Mouse (Mus musculus) fat pad, adult 2 months (tissue): ENCODE results near the gene Sik1.

Experiments used
- DNase-seq: peaks from one replicate; pipeline ENCODE4 v3.0.0-alpha.2; 2011; ENCODE audit warnings: low read depth, low spot score; ENCODE audit errors: extremely low read depth

Sik1 gene

GRCm38 (mm10) chr17:31833752-31834151 is 21.9 kb downstream of the Sik1 start:
- DNase-seq: no peak

DNA sequence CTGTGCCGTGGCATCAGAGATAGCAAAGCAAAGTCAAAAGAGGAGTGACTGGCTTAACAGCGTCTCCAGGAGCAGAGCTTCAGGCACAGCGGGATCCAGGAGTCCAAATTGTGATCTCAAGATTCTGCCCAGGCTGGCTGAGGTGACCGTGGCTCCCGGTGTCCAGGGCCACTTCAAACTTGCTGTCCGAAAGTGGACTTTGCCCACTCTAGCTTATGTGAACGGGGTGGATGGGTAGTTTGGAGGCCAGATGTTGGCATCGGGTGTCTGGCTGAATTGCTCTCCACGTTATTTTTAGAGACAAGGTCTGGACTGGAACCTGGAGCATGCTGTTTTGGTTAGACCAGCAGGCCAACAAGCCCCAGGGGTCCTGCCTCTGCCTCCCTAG is 23.0 kb downstream of the Sik1 start:
- no peak for DNase-seq

DNA sequence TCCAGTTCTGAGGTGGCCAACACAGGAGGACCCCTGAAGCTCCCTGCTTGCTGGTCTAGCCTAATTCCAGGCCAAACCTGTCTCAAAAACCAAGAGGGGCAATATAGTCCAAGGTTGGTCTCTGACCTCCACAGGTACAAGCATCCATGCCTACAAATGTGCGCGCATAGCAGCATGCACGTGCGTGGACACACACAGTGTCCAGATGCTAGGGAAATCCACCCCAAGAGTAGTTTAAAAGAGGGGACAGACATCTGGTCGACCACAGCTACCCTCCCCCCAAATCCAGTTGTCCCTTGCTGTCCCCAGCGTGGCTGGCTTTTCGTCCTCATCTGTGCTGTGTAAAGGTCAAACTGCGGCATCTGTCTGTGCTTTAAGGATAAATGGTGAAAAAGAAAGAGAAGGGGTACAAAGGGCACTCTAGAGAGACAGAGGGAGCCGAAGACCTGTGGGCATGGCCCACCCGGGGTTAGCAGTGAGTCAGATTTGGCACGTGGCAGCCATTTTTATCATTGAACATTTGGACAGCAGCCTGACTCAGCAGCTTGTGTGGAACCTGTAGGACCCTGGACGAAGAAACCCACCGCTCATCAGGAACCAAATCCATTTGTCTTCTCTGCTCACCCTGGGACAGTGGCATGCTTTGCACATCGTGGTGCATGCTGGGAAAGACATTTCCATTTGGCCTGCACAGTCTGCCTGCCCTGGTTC is 23.6 kb downstream of the Sik1 start:
- DNase-seq: no peak

GRCm38 (mm10) chr17:31831097-31831865 is 24.3 kb downstream of the Sik1 start:
- DNase-seq: no peak

- no peak for DNase-seq
Observed at GRCm38 (mm10) chr17:31830506-31831075, 25.0 kb downstream of the Sik1 start.

DNA sequence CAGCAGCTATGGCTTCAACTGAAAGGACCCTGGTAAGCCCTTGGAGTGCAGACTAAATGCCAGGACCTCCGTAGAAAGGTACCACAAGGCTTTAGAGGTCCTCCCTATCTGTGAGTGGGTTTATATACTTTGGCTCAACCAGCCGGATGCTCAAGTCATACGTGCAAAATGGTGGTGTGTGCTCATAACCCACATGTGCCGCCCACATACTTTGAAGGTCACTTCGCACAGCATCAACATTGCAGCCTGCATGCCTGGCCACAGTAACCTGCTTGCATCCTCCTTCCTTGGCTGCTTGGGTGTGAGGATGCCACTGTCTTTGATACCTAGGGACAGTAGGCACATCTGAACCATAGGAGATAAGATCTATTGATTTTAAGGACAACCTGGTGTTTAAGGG is 26.7 kb downstream of the Sik1 start:
- DNase-seq: no peak

GRCm38 (mm10) chr17:31828118-31828517 is 27.5 kb downstream of the Sik1 start:
- DNase-seq: no peak

DNA sequence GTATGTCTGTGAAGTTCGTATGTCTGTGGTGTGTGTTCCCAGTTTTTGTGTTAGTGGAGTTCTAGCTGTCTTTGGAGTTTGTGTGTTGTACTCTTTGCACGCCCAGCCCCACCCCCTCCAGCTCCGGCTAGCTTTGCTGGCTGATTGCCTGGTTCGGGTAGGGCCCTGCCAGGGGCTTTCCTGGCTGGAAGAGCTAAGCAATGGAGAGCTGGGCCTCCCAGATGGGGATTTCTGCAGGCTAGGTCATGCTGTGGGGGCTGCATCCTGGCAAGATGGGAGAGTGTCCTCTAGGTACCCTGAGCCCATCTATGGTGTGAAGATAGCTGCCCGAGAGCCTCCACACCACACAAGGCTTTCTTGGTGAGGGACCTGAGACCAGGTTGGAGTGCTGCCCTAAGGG is 28.4 kb downstream of the Sik1 start:
- DNase-seq: no peak

GRCm38 (mm10) chr17:31826669-31827068 is 28.9 kb downstream of the Sik1 start:
- DNase-seq: no peak

GRCm38 (mm10) chr17:31825678-31826077 is 29.9 kb downstream of the Sik1 start:
- DNase-seq: no peak

- DNase-seq: no peak
Observed at GRCm38 (mm10) chr17:31824812-31825211, 30.8 kb downstream of the Sik1 start.

GRCm38 (mm10) chr17:31821136-31821933 is 34.3 kb downstream of the Sik1 start:
- DNase-seq: no peak

- no peak for DNase-seq
Observed at GRCm38 (mm10) chr17:31820099-31820846, 35.3 kb downstream of the Sik1 start.

GRCm38 (mm10) chr17:31819372-31819771 is 36.2 kb downstream of the Sik1 start:
- no peak for DNase-seq

DNA sequence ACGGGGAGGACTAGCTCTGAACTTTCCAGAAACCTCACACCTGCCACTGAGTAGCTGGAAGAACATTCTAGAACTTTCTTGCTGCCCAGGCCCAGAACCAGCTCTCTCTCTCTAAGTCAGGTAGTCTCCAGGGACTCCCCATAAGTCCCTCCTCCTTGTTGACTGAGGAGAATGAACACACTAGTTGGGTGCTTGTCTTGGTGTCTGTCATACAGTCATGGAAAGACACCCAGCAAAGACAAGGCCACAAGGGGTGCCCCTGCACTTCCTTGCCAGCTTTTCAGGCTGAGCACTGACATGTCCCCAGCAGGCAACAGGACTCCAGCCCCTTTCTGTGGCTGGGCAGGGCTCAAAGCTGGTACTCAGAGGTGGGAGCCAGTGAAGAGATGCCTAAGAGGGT is 37.8 kb downstream of the Sik1 start:
- no peak for DNase-seq

GRCm38 (mm10) chr17:31817203-31817602 is 38.4 kb downstream of the Sik1 start:
- DNase-seq: no peak

GRCm38 (mm10) chr17:31814848-31815247 is 40.8 kb downstream of the Sik1 start:
- DNase-seq: no peak

DNA sequence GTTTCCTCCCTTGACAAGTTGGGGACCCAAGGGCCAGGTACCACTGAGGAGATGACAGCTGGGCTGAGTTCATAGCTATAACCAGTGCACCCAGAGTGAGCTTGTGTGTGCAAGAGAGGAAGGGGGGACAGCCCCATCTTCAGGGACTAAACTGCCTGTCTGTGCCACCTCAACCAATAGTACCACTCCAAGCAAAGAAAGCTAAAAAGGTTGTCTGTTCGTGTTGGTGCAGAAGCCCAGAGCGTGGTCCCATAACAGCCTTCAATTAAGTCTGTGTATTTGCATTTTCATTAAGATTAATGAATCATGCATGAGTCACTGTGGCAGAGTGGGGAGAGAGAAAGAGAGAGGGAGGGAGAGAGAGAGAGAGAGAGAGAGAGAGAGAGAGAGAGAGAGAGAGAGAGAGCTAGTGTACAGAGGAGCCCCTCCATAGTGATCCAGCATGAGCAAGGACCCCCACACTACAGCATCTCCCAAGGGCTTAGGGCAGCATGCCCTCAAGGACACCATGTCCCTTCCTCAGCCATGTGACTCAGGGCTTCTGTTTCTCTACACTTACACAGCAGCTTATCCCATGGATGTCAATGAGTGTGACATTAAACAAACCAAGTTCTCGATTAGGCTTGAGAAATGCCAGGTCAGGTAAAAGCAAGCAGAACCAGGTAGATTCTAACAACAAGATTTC is 41.5 kb downstream of the Sik1 start:
- DNase-seq: no peak

GRCm38 (mm10) chr17:31811333-31811732 is 44.3 kb downstream of the Sik1 start:
- DNase-seq: no peak

DNA sequence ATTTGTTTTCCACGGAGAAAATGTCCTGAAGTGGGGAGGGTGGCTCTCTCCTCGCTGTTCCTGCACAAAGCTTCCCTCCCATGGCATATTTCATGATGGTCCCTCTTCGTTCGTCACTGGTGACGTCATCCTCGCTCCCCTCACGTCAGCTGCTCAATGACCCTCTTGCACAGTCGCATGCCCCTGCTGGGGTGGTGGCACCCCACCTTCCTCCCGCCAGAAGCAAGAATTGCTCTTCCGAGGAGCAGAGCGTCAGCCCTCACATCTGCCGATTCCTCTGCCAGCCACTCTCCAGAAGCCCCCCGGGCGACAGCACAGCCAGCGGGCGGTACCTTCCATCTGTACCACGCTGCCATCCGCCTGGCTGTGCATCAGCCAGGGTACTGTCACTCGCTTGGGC is 45.7 kb downstream of the Sik1 start:
- DNase-seq: no peak
